Mouse (Mus musculus): ENCODE data around the gene Vip. TPM values are rescaled to one million over a fixed set of nuclear protein-coding genes. Genes with fewer than 3 reads are reported as not detected.

Gene Vip
- 0.13 and 0.16 TPM in 2 replicates for polyA plus RNA-seq (2015; fragmentation: Nextera tagmentation; extraction: Ambion mirVana)

GRCm38 (mm10) chr10:5639112-5639511, at the start of gene Vip:
Gene Vip, plus strand, starts transcription at chr10:5639218.
- WGBS (ENCODE audit: insufficient replicate concordance) = 24% methylated on average over 8 of the region's 8 CpGs
- no peaks in the 10 kb centered on the region for H3K4me1 ChIP-seq (replicated peaks)
- no peak for ATAC-seq (ENCODE audit: low read depth)
- peak; percentile 3 for DNase-seq
- H3K4me2 ChIP-seq = no peak within 1 kb of the TSS
- H3K9ac ChIP-seq = no peak within 1 kb of the TSS
- no peaks in the 10 kb centered on the region for H3K27me3 ChIP-seq
- H3K9me3 ChIP-seq (replicated peaks) = no peaks in the 10 kb centered on the region
- no peak within 1 kb of the TSS for H3K4me3 ChIP-seq (replicated peaks)
- H3K36me3 ChIP-seq = no peaks in the 10 kb centered on the region
- no peak within 1 kb of the TSS for H3K27ac ChIP-seq

- 66% methylated on average over 2 of the region's 2 CpGs for WGBS (ENCODE audit: insufficient replicate concordance)
- Histone ChIP-seq H3K27ac (no peak overlapping the region), H3K27me3 (no peaks in the 10 kb centered on the region), H3K9me3 (replicated peaks) (no peaks in the 10 kb centered on the region), H3K36me3 (no peaks in the 10 kb centered on the region), H3K4me3 (replicated peaks) (no peak overlapping the region), H3K4me1 (replicated peaks) (no peaks in the 10 kb centered on the region), H3K4me2 (no peak overlapping the region), H3K9ac (no peak overlapping the region)
- no peak for DNase-seq
- no peak for ATAC-seq (ENCODE audit: low read depth)
These were observed 48.0 kb upstream of the Vip start for GRCm38 (mm10) chr10:5591061-5591460.

GRCm38 (mm10) chr10:5591996-5592395, 47.0 kb upstream of the Vip start:
- H3K4me2 ChIP-seq = no peak overlapping the region
- H3K36me3 ChIP-seq = no peaks in the 10 kb centered on the region
- ATAC-seq (ENCODE audit: low read depth) = no peak
- 39% methylated on average over 4 of the region's 4 CpGs for WGBS (ENCODE audit: insufficient replicate concordance)
- no peak for DNase-seq
- no peak overlapping the region for H3K27ac ChIP-seq
- H3K4me1 ChIP-seq (replicated peaks) = peaks cover 4% of the 10 kb centered on the region; the same call in 1 of the 2 replicates
- no peaks in the 10 kb centered on the region for H3K9me3 ChIP-seq (replicated peaks)
- H3K9ac ChIP-seq = no peak overlapping the region
- H3K4me3 ChIP-seq (replicated peaks) = no peak overlapping the region
- H3K27me3 ChIP-seq = no peaks in the 10 kb centered on the region

GRCm38 (mm10) chr10:5593464-5593863, 45.6 kb upstream of the Vip start, which contains the start of gene Myct1:
Gene Myct1, plus strand, starts transcription at chr10:5593775.
- H3K27ac ChIP-seq = no peak within 1 kb of the TSS

DNA sequence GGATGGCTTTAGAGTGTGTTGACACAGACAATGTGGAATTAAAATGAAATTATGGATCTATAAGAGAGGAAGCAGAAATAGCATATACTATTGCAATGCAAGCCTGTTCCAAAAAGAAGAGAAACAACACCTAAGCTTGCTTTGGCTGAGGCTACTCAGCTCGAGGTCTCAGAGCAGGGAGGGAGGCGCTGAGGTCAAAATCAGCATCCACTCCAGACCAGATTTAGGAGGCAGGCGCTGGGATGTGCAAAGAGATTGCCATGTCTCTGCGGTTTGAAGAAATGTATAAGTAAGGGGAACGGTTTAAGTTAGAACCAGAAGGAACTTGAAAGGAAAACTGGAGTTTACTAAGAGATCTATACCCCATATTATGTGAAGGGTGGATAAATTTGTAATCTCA, 44.6 kb upstream of the Vip start:
- Histone ChIP-seq H3K27ac (no peak overlapping the region), H3K4me2 (no peak overlapping the region), H3K36me3 (no peaks in the 10 kb centered on the region), H3K9ac (no peak overlapping the region), H3K9me3 (replicated peaks) (no peaks in the 10 kb centered on the region), H3K4me3 (replicated peaks) (no peak overlapping the region; the same call in 1 of the 2 replicates), H3K4me1 (replicated peaks) (peaks cover 4% of the 10 kb centered on the region; the same call in 1 of the 2 replicates), H3K27me3 (no peaks in the 10 kb centered on the region)
- ATAC-seq (ENCODE audit: low read depth) = no peak
- 32% methylated on average over 5 of the region's 5 CpGs for WGBS (ENCODE audit: insufficient replicate concordance)
- DNase-seq = no peak

More at GRCm38 (mm10) chr10:5593464-5593863, 45.6 kb upstream of the Vip start, which contains the start of gene Myct1:
- no peak for DNase-seq
- peaks cover 4% of the 10 kb centered on the region; the same call in 1 of the 2 replicates for H3K4me1 ChIP-seq (replicated peaks)
- no peak within 1 kb of the TSS; the same call in 1 of the 2 replicates for H3K4me3 ChIP-seq (replicated peaks)
- H3K4me2 ChIP-seq = no peak within 1 kb of the TSS
- no peaks in the 10 kb centered on the region for H3K27me3 ChIP-seq
- H3K36me3 ChIP-seq = no peaks in the 10 kb centered on the region
- no peak within 1 kb of the TSS for H3K9ac ChIP-seq
- WGBS (ENCODE audit: insufficient replicate concordance) = 10% methylated on average over 5 of the region's 5 CpGs
- H3K9me3 ChIP-seq (replicated peaks) = no peaks in the 10 kb centered on the region
- ATAC-seq (ENCODE audit: low read depth) = no peak

DNA sequence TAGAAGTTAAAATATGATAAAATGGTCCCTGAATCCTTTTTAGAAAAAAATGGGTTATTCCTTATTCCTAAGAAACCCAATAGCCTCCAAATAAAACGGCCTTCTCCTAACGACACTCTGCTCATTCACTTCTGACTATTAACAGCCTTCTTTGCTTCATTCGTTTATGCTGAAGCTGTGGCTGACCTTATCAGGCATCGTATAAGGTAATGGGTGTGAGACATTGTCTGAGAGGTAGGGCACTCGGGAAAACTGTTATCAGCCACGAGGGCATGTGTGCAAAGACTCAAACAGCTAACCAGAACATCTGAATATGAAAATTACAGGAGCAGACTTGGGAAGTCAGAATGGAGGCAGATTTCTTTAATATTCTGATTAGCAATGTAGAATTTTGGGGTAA, 42.5 kb upstream of the Vip start:
- no peak for DNase-seq
- H3K4me1 ChIP-seq (replicated peaks) = peaks cover 4% of the 10 kb centered on the region; the same call in 1 of the 2 replicates
- no peak overlapping the region for H3K9ac ChIP-seq
- no peak overlapping the region for H3K4me2 ChIP-seq
- WGBS (ENCODE audit: insufficient replicate concordance) = 16% methylated on average over 6 of the region's 6 CpGs
- no peaks in the 10 kb centered on the region for H3K27me3 ChIP-seq
- no peak overlapping the region for H3K4me3 ChIP-seq (replicated peaks)
- H3K36me3 ChIP-seq = no peaks in the 10 kb centered on the region
- no peaks in the 10 kb centered on the region for H3K9me3 ChIP-seq (replicated peaks)
- H3K27ac ChIP-seq = no peak overlapping the region
- no peak for ATAC-seq (ENCODE audit: low read depth)

DNA sequence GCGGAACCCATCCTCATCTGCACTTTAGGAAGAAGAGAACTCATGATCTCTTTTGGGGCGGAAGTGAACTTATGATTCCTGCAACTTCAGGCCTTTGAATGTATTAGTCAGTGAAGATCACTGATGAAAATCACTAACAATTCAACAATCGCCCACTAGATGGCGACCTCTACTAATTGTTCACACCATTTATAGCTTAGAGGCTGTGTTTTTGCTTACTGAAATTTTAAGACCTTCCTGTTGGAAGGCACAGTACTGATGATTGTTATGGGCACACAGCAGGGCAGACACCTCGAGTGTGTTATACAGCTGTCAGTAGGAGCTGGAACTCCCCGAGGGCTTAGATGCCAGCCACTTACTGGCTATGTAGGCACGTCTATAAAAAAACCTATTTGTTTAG, 38.9 kb upstream of the Vip start:
- Histone ChIP-seq H3K9me3 (replicated peaks) (no peaks in the 10 kb centered on the region), H3K4me3 (replicated peaks) (no peak overlapping the region), H3K27me3 (no peaks in the 10 kb centered on the region), H3K36me3 (no peaks in the 10 kb centered on the region), H3K4me1 (replicated peaks) (peaks cover 4% of the 10 kb centered on the region; the same call in 1 of the 2 replicates), H3K9ac (no peak overlapping the region), H3K4me2 (no peak overlapping the region), H3K27ac (no peak overlapping the region)
- WGBS (ENCODE audit: insufficient replicate concordance) = 18% methylated on average over 7 of the region's 7 CpGs
- peak; percentile 14 for DNase-seq
- peak; percentile 51; the same call in 1 of the 2 replicates for ATAC-seq (ENCODE audit: low read depth)

- H3K4me1 ChIP-seq (replicated peaks) = no peaks in the 10 kb centered on the region
- no peaks in the 10 kb centered on the region for H3K27me3 ChIP-seq
- H3K4me3 ChIP-seq (replicated peaks) = no peak overlapping the region
- no peak overlapping the region for H3K27ac ChIP-seq
- H3K9me3 ChIP-seq (replicated peaks) = no peaks in the 10 kb centered on the region
- H3K9ac ChIP-seq = no peak overlapping the region
- ATAC-seq (ENCODE audit: low read depth) (no peak), DNase-seq (no peak)
- H3K4me2 ChIP-seq = no peak overlapping the region
- no peaks in the 10 kb centered on the region for H3K36me3 ChIP-seq
- WGBS (ENCODE audit: insufficient replicate concordance) = 48% methylated on average over 10 of the region's 10 CpGs
These were observed 35.5 kb upstream of the Vip start for GRCm38 (mm10) chr10:5603512-5603911.

DNA sequence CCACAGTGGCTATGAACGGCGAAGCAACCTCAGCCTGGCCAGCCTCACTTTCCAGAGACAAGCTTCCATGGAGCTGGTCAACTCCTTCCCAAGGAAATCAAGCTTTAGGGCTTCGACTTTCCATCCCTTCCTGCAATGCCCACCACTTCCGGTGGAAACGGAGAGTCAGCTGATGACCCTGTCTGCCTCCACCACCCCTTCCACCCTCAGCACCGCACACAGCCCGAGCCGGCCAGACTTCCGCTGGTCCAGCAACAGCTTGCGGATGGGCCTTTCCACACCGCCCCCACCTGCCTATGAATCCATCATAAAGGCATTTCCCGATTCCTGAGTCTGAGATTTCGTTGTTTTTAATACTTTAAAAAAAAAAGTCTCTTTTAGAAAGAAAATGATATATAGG, 34.6 kb upstream of the Vip start:
- Histone ChIP-seq H3K9ac (no peak overlapping the region), H3K27ac (no peak overlapping the region), H3K4me1 (replicated peaks) (no peaks in the 10 kb centered on the region), H3K4me2 (no peak overlapping the region), H3K4me3 (replicated peaks) (no peak overlapping the region), H3K27me3 (no peaks in the 10 kb centered on the region), H3K36me3 (no peaks in the 10 kb centered on the region), H3K9me3 (replicated peaks) (no peaks in the 10 kb centered on the region)
- WGBS (ENCODE audit: insufficient replicate concordance) = 81% methylated on average over 13 of the region's 13 CpGs
- no peak for DNase-seq
- no peak for ATAC-seq (ENCODE audit: low read depth)

- WGBS (ENCODE audit: insufficient replicate concordance) = 58% methylated on average over 3 of the region's 3 CpGs
- Histone ChIP-seq H3K4me3 (replicated peaks) (no peak overlapping the region), H3K27ac (no peak overlapping the region)
These were observed 30.1 kb upstream of the Vip start for GRCm38 (mm10) chr10:5608874-5609273.

DNA sequence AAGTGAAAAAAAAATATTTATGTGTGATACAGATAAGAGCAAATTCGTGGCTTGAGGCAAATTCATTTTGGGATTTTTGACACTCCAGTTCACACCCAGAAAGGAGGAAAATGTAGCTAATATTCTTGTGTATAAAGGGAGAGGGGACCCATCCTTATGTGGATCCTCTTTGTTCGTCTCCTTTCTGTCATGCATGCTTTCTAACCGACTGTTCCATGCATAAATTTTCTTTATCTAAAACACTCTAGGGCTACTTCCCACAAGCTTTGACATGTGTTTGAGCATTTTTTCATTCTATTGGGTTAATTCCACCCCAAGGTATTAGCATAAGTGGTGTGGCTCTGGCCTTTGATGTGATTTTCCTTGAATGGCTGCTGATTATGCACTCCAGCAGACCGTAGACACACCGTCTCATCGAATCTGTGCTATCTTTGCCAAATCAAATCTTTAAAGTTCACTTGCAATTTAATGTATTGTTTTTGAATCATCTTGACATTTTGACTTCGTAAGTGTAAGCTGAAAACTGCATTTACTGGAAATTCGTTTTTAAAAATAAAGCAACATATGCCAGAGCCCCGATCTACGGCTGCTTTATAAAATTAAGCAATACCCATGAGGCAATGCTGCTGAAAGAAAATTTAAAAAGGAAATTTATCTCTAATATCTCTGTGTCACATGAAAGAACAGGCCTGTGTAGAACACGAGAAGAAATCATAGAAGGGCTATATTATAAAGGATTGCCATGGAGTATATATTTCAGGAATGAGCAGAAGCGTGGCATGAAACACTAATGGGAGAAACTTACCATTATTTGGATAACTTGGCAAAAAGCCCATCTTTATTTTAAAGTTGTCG, 23.6 kb upstream of the Vip start:
- Histone ChIP-seq H3K27ac (no peak overlapping the region), H3K27me3 (no peaks in the 10 kb centered on the region), H3K4me1 (replicated peaks) (no peaks in the 10 kb centered on the region), H3K36me3 (no peaks in the 10 kb centered on the region), H3K9me3 (replicated peaks) (no peaks in the 10 kb centered on the region), H3K4me2 (no peak overlapping the region), H3K9ac (no peak overlapping the region), H3K4me3 (replicated peaks) (no peak overlapping the region)
- no peak for ATAC-seq (ENCODE audit: low read depth)
- 64% methylated on average over 13 of the region's 13 CpGs for WGBS (ENCODE audit: insufficient replicate concordance)
- no peak for DNase-seq

More at GRCm38 (mm10) chr10:5608874-5609273, 30.1 kb upstream of the Vip start:
- ATAC-seq (ENCODE audit: low read depth) (no peak), DNase-seq (no peak)
- no peaks in the 10 kb centered on the region for H3K9me3 ChIP-seq (replicated peaks)
- no peaks in the 10 kb centered on the region for H3K4me1 ChIP-seq (replicated peaks)
- H3K9ac ChIP-seq = no peak overlapping the region
- H3K27me3 ChIP-seq = no peaks in the 10 kb centered on the region
- no peaks in the 10 kb centered on the region for H3K36me3 ChIP-seq
- no peak overlapping the region for H3K4me2 ChIP-seq

GRCm38 (mm10) chr10:5626268-5626667, 12.8 kb upstream of the Vip start:
- H3K4me2 ChIP-seq = no peak overlapping the region
- DNase-seq (no peak), ATAC-seq (ENCODE audit: low read depth) (no peak)
- H3K27ac ChIP-seq = no peak overlapping the region
- no peak overlapping the region for H3K9ac ChIP-seq
- H3K4me1 ChIP-seq (replicated peaks) = no peaks in the 10 kb centered on the region
- no peaks in the 10 kb centered on the region for H3K36me3 ChIP-seq
- no peaks in the 10 kb centered on the region for H3K27me3 ChIP-seq
- no peak overlapping the region for H3K4me3 ChIP-seq (replicated peaks)
- WGBS (ENCODE audit: insufficient replicate concordance) = 72% methylated on average over 5 of the region's 5 CpGs
- no peaks in the 10 kb centered on the region for H3K9me3 ChIP-seq (replicated peaks)
